Mouse (Mus musculus) CH12.LX (cell line): ENCODE data around the gene Prkce. TPM values are rescaled to one million over a fixed set of nuclear protein-coding genes. Genes with fewer than 3 reads are reported as not detected.
A peak's percentile ranks its signal among the peaks of the same experiment; 100 is the strongest.

Source experiments
- DNase-seq: peaks from one replicate; pipeline ENCODE4 v3.0.0-alpha.2; 2013; ENCODE audit errors: extremely low read depth
- H3K27ac ChIP-seq: 2 replicates; pipeline ENCODE4 v1.5.1; 2012; ENCODE audit warnings: low read depth, mild to moderate bottlenecking, control low read depth, moderate library complexity; ENCODE audit not compliant: insufficient read depth
- H3K27me3 ChIP-seq: replicated peaks from 2 replicates; pipeline ENCODE3; 2012; ENCODE audit warnings: inconsistent platforms
- H3K36me3 ChIP-seq, 2 experiments: replicated peaks in 1 of 2; 2 replicates each; pipeline versions ENCODE3 to v1.6.1; 2012; ENCODE audit warnings: inconsistent platforms in 1 of 2, low read length in 1 of 2, mild to moderate bottlenecking in 1 of 2, mixed read lengths in 1 of 2, moderate library complexity in 1 of 2; ENCODE audit not compliant: control insufficient read depth in 1 of 2, insufficient read depth in 1 of 2
- H3K4me1 ChIP-seq, 2 experiments: 2 replicates each; pipeline ENCODE4 v1.6.1; 2012; ENCODE audit warnings: inconsistent platforms in 1 of 2, moderate library complexity in 1 of 2; ENCODE audit not compliant: insufficient read depth in 2 of 2, control insufficient read depth in 1 of 2
- H3K4me2 ChIP-seq: 2 replicates; pipeline ENCODE4 v1.6.1; 2012; ENCODE audit warnings: low read depth, mild to moderate bottlenecking, control low read depth; ENCODE audit not compliant: poor library complexity, insufficient read depth, severe bottlenecking
- H3K4me3 ChIP-seq, 3 experiments: fragments of 150-350 bp in 1 of 3; sonication (generic) in 1 of 3; replicated peaks in 1 of 3; 2 replicates each; pipeline versions ENCODE3 to v1.5.1; 2011 to 2012; ENCODE audit warnings: low read depth in 2 of 3, low read length in 2 of 3, mild to moderate bottlenecking in 2 of 3, moderate library complexity in 2 of 3, control low read depth in 1 of 3, improper control_type of control experiment in 1 of 3, inconsistent platforms in 1 of 3, mixed read lengths in 1 of 3; ENCODE audit not compliant: poor library complexity in 1 of 3
- H3K79me2 ChIP-seq: replicated peaks from 2 replicates; pipeline ENCODE4 v1.6.1; 2012; ENCODE audit warnings: mild to moderate bottlenecking, moderate library complexity; ENCODE audit not compliant: control insufficient read depth, poor library complexity, insufficient read depth, severe bottlenecking; ENCODE audit errors: extremely low read depth
- H3K9ac ChIP-seq: 2 replicates; pipeline ENCODE4 v1.6.1; 2012; ENCODE audit warnings: low read depth, mild to moderate bottlenecking, control low read depth, moderate library complexity; ENCODE audit not compliant: insufficient read depth
- H3K9me3 ChIP-seq: replicated peaks from 2 replicates; pipeline ENCODE3; 2012; ENCODE audit warnings: low read length, inconsistent platforms, mixed read lengths
- ELF1 ChIP-seq: IDR thresholded peaks from 2 replicates; pipeline ENCODE4 v1.6.1; 2014; ENCODE audit warnings: low read depth, mild to moderate bottlenecking, inconsistent platforms, low read length, improper control_type of control experiment
- ETS1 ChIP-seq: conservative IDR thresholded peaks from 2 replicates; pipeline ENCODE4 v1.6.1; 2012; ENCODE audit warnings: low read depth, mild to moderate bottlenecking, inconsistent platforms, low read length, improper control_type of control experiment, moderate library complexity
- GABPA ChIP-seq: IDR thresholded peaks from 2 replicates; pipeline ENCODE4 v1.6.1; 2012; ENCODE audit warnings: low read depth, low read length, improper control_type of control experiment, inconsistent platforms; ENCODE audit not compliant: insufficient replicate concordance
- JUN ChIP-seq: IDR thresholded peaks from 2 replicates; pipeline ENCODE4 v1.6.1; 2011; ENCODE audit warnings: low read depth, mild to moderate bottlenecking, low read length, improper control_type of control experiment, moderate library complexity; ENCODE audit not compliant: insufficient read depth
- MAFK ChIP-seq: IDR thresholded peaks from 2 replicates; pipeline ENCODE4 v1.6.1; 2011; ENCODE audit warnings: low read length, improper control_type of control experiment; ENCODE audit not compliant: insufficient replicate concordance
- MAZ ChIP-seq: IDR thresholded peaks from 2 replicates; pipeline ENCODE4 v1.6.1; 2012; ENCODE audit warnings: low read depth, mild to moderate bottlenecking, inconsistent platforms, low read length, improper control_type of control experiment, moderate library complexity
- MEF2A ChIP-seq: IDR thresholded peaks from 2 replicates; pipeline ENCODE4 v1.6.1; 2014; ENCODE audit warnings: low read depth, mild to moderate bottlenecking, inconsistent platforms, low read length, improper control_type of control experiment, borderline replicate concordance
- MXI1 ChIP-seq: IDR thresholded peaks from 2 replicates; pipeline ENCODE4 v1.6.1; 2011; ENCODE audit warnings: mild to moderate bottlenecking, low read depth, low read length, improper control_type of control experiment
- NELFE ChIP-seq: IDR thresholded peaks from 2 replicates; pipeline ENCODE4 v1.6.1; 2011; ENCODE audit warnings: low read depth, low read length, improper control_type of control experiment
- PAX5 ChIP-seq: IDR thresholded peaks from 2 replicates; pipeline ENCODE4 v1.6.1; 2012; ENCODE audit warnings: low read length, inconsistent platforms, mixed read lengths
- POLR2A ChIP-seq: IDR thresholded peaks from 2 replicates; pipeline ENCODE4 v1.6.1; 2011; ENCODE audit warnings: low read depth, mild to moderate bottlenecking, improper control_type of control experiment, low read length
- POLR2AphosphoS2 ChIP-seq: IDR thresholded peaks from 2 replicates; pipeline ENCODE4 v1.6.1; 2011; ENCODE audit warnings: low read depth, low read length, improper control_type of control experiment
- SMC3 ChIP-seq: IDR thresholded peaks from 2 replicates; pipeline ENCODE4 v1.6.1; 2011; ENCODE audit warnings: low read depth, low read length, improper control_type of control experiment
- TCF12 ChIP-seq: IDR thresholded peaks from 2 replicates; pipeline ENCODE4 v1.6.1; 2014; ENCODE audit warnings: low read depth, mild to moderate bottlenecking, inconsistent platforms, low read length, improper control_type of control experiment
- UBTF ChIP-seq: IDR thresholded peaks from 2 replicates; pipeline ENCODE4 v1.6.1; 2012; ENCODE audit warnings: low read depth, mild to moderate bottlenecking, inconsistent platforms, low read length, improper control_type of control experiment, moderate library complexity
- USF2 ChIP-seq: conservative IDR thresholded peaks from 2 replicates; pipeline ENCODE4 v1.6.1; 2011; ENCODE audit warnings: low read depth, low read length, improper control_type of control experiment
- ZKSCAN1 ChIP-seq: IDR thresholded peaks from 2 replicates; pipeline ENCODE4 v1.6.1; 2012; ENCODE audit warnings: low read depth, inconsistent platforms, low read length, improper control_type of control experiment, borderline replicate concordance
- ZMIZ1 ChIP-seq: IDR thresholded peaks from 2 replicates; pipeline ENCODE4 v1.6.1; 2012; ENCODE audit warnings: low read depth, mild to moderate bottlenecking, inconsistent platforms, low read length, improper control_type of control experiment
- ZNF384 ChIP-seq: IDR thresholded peaks from 2 replicates; pipeline ENCODE4 v1.6.1; 2012; ENCODE audit warnings: low read depth, low read length, improper control_type of control experiment, inconsistent platforms
- dilution Hi-C: fragments of 300-500 bp; cut with MboI; formaldehyde crosslinking; loops from 2 replicates; pipeline ENCODE4 v1.14.3; 2020; ENCODE audit warnings: low sequenced_read_pairs; ENCODE audit not compliant: extremely low pct_unique_long_range_greater_than_20kb, extremely low pct_ligation_motif_present
- in situ Hi-C: fragments of 300-500 bp; cut with MboI; formaldehyde crosslinking; loops from 3 replicates; pipeline ENCODE4 v1.14.3; 2019; ENCODE audit warnings: low sequenced_read_pairs, low pct_ligation_motif_present, low pct_unique_long_range_greater_than_20kb, mixed read lengths
- polyA plus RNA-seq: library from polyadenylated mRNA; unstranded; fragments of >175 nt; gene quantifications from 2 replicates; pipeline ENCODE4 v1.2.1, GENCODE M21; 2012; ENCODE audit warnings: low read depth; ENCODE audit not compliant: insufficient read length
- total RNA-seq, 2 experiments: library from RNA; depleted of rRNA; stranded (reverse); fragments of 300-350 nt in 1 of 2; fragments of >200 nt in 1 of 2; gene quantifications; 2 replicates each; pipeline ENCODE4 v1.2.3; 2012 to 2014

The Prkce gene
- total and polyA plus RNA-seq, 3 experiments: 4.1 to 13.2 (median 11.4) TPM

DNA sequence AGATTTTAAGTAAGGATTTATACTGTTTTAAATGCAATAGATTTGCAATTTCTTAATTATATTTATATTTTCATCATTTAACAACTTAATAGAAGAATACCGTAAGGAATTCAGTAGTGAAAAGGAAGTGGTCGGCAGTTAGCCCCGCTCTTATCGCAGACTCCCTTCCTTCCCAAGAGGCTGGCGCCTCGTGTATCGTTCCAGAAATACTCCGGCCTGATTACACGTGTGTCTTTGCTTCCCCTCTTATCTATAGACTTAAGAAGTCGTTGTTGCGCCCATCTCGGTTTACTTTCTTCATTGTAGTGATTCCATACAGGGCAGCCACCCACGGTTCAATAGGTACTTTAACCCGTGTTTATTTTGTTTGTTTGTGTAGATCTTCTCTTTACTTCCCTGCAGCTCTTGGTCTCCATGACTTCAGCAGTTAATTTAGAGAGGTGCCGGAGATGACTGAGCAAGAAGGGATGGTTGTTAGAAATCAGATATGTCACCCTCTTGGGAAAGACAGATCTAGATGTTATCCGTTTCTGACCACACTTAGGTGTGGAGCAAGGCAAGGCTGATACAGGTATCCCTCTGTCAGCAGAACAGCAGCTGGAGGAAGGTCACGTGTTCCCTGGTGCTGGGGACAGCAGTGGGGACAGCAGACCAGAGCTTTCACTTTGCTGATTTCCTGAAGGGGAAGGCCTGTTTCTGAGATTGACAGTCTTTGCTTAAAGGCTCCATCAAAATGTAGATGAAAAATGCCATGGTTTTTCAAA, 40.7 kb downstream of the Prkce start:
- Histone ChIP-seq H3K4me3 (no peak overlapping the region), H3K79me2 (no peaks in the 10 kb centered on the region; the same call in 1 of the 2 replicates), H3K27ac (no peak overlapping the region), H3K27me3 (no peaks in the 10 kb centered on the region), H3K4me2 (no peak overlapping the region), H3K4me1 (peaks cover 15 to 63% of the 10 kb centered on the region in 2 experiments), H3K9me3 (no peaks in the 10 kb centered on the region), H3K9ac (no peak overlapping the region), H3K36me3 (peaks cover 0 to 46% of the 10 kb centered on the region in 2 experiments)
- dilution Hi-C loops (no loop called here), in situ Hi-C loops (no loop called here)
- TF ChIP-seq SMC3 (no peak), PAX5 (no peak), UBTF (no peak), ZKSCAN1 (no peak), NELFE (no peak), MAZ (no peak), POLR2AphosphoS2 (no peak), MEF2A (no peak), ZMIZ1 (no peak), JUN (no peak), MXI1 (no peak), ZNF384 (no peak), GABPA (no peak), ETS1 (no peak), USF2 (no peak), ELF1 (no peak), TCF12 (no peak)
- DNase-seq: no peak

DNA sequence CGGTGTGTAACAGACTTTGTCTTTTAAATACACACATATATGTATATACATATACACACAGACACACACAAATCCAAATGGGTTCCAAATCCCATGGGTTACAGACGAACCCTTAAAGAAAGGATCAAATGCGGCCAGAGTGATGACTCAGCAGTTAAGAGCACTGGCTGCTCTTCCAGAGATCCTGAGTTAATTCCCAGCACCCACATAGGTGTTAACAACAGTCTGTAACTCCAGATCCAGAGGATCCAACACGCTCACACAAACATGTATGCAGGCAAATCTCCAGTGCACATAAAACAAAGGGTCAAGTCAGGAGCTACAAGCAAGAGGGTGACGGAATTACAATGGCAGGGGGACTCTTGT, 41.2 kb downstream of the Prkce start:
- no peak overlapping the region for H3K27ac ChIP-seq
- dilution Hi-C loops: no loop called here

More for the DNA sequence above, 41.2 kb downstream of the Prkce start:
- Histone ChIP-seq H3K4me2 (no peak overlapping the region), H3K36me3 (peaks cover 0 to 40% of the 10 kb centered on the region in 2 experiments), H3K4me1 (peaks cover 18 to 66% of the 10 kb centered on the region in 2 experiments), H3K9me3 (no peaks in the 10 kb centered on the region), H3K79me2 (no peaks in the 10 kb centered on the region; the same call in 1 of the 2 replicates), H3K4me3 (no peak overlapping the region), H3K27me3 (no peaks in the 10 kb centered on the region), H3K9ac (no peak overlapping the region)
- in situ Hi-C loops: no loop called here
- TF ChIP-seq POLR2A: no peak
- TF ChIP-seq MAFK: peak; percentile 85
- no peak for TF ChIP-seq ETS1
- no peak for TF ChIP-seq ELF1
- no peak for DNase-seq
